Mouse (Mus musculus): Measurements from ENCODE around the gene Gstm4.

DNA sequence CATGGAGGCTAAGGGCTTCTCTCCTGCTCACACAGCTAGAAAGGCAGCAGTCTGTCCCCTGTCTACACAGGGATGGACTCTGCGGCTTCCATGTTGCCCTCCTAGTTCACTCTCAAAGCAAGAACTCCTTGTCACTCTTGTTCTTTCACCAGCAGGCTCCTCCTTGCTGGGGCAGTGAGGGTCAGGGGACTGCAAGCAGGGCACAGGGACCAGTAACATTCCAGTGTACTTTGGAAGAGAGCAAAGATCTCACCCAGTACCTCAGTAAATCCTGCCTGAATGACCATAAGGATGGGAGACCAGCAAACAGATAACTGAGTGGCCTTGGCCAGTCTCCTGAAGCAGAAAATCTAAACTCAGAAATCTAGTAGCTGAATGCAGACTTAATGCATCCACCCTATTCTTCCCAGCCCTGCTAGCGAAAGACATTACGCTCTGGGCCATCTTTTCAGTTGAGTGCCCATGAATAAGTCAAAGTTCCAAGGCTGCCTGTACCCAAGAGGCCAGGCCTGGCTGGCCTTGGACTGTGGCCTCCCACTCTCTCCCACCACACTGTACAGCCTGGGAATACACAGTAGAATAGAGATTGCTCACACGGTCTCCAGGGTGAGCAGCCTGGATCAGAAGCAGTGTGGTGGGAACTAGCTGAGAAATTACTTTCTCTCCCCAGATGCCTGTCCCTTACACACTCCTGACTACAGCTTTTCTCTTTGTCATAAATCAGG lies 15.9 kb downstream of the Gstm4 start:
- TF ChIP-seq CTCF (IDR thresholded peaks at IDR 0.05; ENCODE audit: low read depth) = no peak
- no peak for TF ChIP-seq EP300 (IDR thresholded peaks at IDR 0.05; ENCODE audit: low read depth)

All from liver, postnatal 0 days (tissue).